Mouse (Mus musculus) brain, embryonic 14.5 days (tissue): ENCODE measurements at regions not wholly inside any gene's neighbourhood (a gene's known extent, or its start where the extent isn't known, plus 50 kb on each side); places are given as distances from the start of the nearest gene placed in this dataset.

Experiments
- CTCF ChIP-seq: fragments of 200-500 bp; IDR thresholded peaks from 2 replicates; pipeline ENCODE4 v1.5.1; 2012; ENCODE audit warnings: inconsistent platforms, mild to moderate bottlenecking, moderate library complexity, borderline replicate concordance; ENCODE audit not compliant: insufficient read depth, insufficient read length; ENCODE audit errors: extremely low read depth
- POLR2A ChIP-seq: fragments of 200-500 bp; IDR thresholded peaks from 2 replicates; pipeline ENCODE4 v1.6.1; 2012; ENCODE audit warnings: mild to moderate bottlenecking, inconsistent platforms, borderline replicate concordance; ENCODE audit not compliant: poor library complexity, insufficient read depth, insufficient read length, severe bottlenecking; ENCODE audit errors: extremely low read depth

GRCm38 (mm10) chr14:17020603-17021356 is 201.8 kb upstream of the Rarb start:
- TF ChIP-seq CTCF (no peak), POLR2A (no peak)
